Mouse (Mus musculus) liver, embryonic 14.5 days (tissue): ENCODE data around the gene Oxt.

Experiments used
- CTCF ChIP-seq: IDR thresholded peaks from 2 replicates; pipeline ENCODE4 v1.5.1; 2016; ENCODE audit warnings: antibody characterized with exemption, low read depth, control low read depth
- EP300 ChIP-seq: IDR thresholded peaks from 2 replicates; pipeline ENCODE4 v1.6.1; 2016; ENCODE audit warnings: antibody characterized with exemption, low read depth

- TF ChIP-seq CTCF (no peak), EP300 (no peak)
Observed at GRCm38 (mm10) chr2:130528457-130528856, 47.5 kb upstream of the Oxt start.
